Mouse (Mus musculus) midbrain, embryonic 12.5 days (tissue): ENCODE results near the gene H2-Q10. TPM values are rescaled to one million over a fixed set of nuclear protein-coding genes. Genes with fewer than 3 reads are reported as not detected.
"Not testable (repeated sequence)": the region's sequence is repeated elsewhere in the genome, so short reads cannot be mapped to it uniquely, and the experiment has no call there.

Source experiments
- ATAC-seq: fragments of 200-750 bp; cut with Nextera tagmentation; 2 replicates; pipeline ENCODE4 v1.8.0; 2017; ENCODE audit warnings: low read depth, moderate TSS enrichment, moderate library complexity; ENCODE audit not compliant: low FRiP score
- H3K27ac ChIP-seq: fragments of 300-500 bp; sonication (generic); replicated peaks from 2 replicates; pipeline ENCODE4 v1.5.1; 2016; ENCODE audit warnings: mild to moderate bottlenecking
- H3K27me3 ChIP-seq: fragments of 300-500 bp; sonication (generic); 2 replicates; pipeline ENCODE4 v1.6.1; 2016; ENCODE audit warnings: mild to moderate bottlenecking
- H3K36me3 ChIP-seq: fragments of 300-500 bp; sonication (generic); 2 replicates; pipeline ENCODE4 v1.6.1; 2016
- H3K4me1 ChIP-seq: fragments of 300-500 bp; sonication (generic); 2 replicates; pipeline ENCODE4 v1.6.1; 2016
- H3K4me2 ChIP-seq: fragments of 300-500 bp; sonication (generic); replicated peaks from 2 replicates; pipeline ENCODE4 v1.6.1; 2016; ENCODE audit warnings: mild to moderate bottlenecking, moderate library complexity
- H3K4me3 ChIP-seq: fragments of 300-500 bp; sonication (generic); 2 replicates; pipeline ENCODE4 v1.5.1; 2016; ENCODE audit warnings: mild to moderate bottlenecking
- H3K9ac ChIP-seq: fragments of 300-500 bp; sonication (generic); replicated peaks from 2 replicates; pipeline ENCODE4 v1.6.1; 2016; ENCODE audit warnings: mild to moderate bottlenecking, moderate library complexity
- H3K9me3 ChIP-seq: fragments of 300-500 bp; sonication (generic); 2 replicates; pipeline ENCODE4 v1.6.1; 2016; ENCODE audit warnings: mild to moderate bottlenecking
- WGBS: fragments of 180-500 bp; shearing (Covaris S2); methylation state at CpG from one replicate; pipeline ENCODE4 v1.1.7; 2016; 5-methylcytosine and 5-hydroxymethylcytosine counted together
- polyA plus RNA-seq: library from polyadenylated mRNA; unstranded; fragments of >200 nt; fragmentation: Nextera tagmentation; extraction: Ambion mirVana; gene quantifications from 2 replicates; pipeline ENCODE4 v1.2.1, GENCODE M21; 2016

H2-Q10 gene
- polyA plus RNA-seq, 1 experiment from 2014 or later, result 0.09 TPM

- not testable (repeated sequence) for H3K4me2 ChIP-seq, H3K9ac ChIP-seq, H3K9me3 ChIP-seq, H3K27ac ChIP-seq, H3K36me3 ChIP-seq, H3K4me3 ChIP-seq, ATAC-seq, H3K4me1 ChIP-seq
- WGBS, result 9% methylated on average over 8 of the region's 8 CpGs
- peaks cover 18% of the 10 kb centered on the region for H3K27me3 ChIP-seq
Observed at GRCm38 (mm10) chr17:35434836-35435235, 35.1 kb upstream of the H2-Q10 start.

GRCm38 (mm10) chr17:35435577-35435976, 34.3 kb upstream of the H2-Q10 start:
- not testable (repeated sequence) for ATAC-seq, H3K4me2 ChIP-seq, H3K9me3 ChIP-seq, H3K27ac ChIP-seq, H3K4me3 ChIP-seq, H3K9ac ChIP-seq, H3K36me3 ChIP-seq, H3K4me1 ChIP-seq
- H3K27me3 ChIP-seq, result peaks cover 24% of the 10 kb centered on the region
- 78% methylated on average over 3 of the region's 3 CpGs for WGBS

- H3K36me3 ChIP-seq, H3K9ac ChIP-seq, H3K4me2 ChIP-seq, H3K4me3 ChIP-seq, H3K27ac ChIP-seq, ATAC-seq, H3K4me1 ChIP-seq, H3K9me3 ChIP-seq: not testable (repeated sequence)
- peaks cover 24% of the 10 kb centered on the region for H3K27me3 ChIP-seq
- WGBS, result 81% methylated on average over 1 of the region's 1 CpGs
Observed at GRCm38 (mm10) chr17:35437386-35437936, 32.4 kb upstream of the H2-Q10 start.

GRCm38 (mm10) chr17:35438395-35438794, 31.5 kb upstream of the H2-Q10 start:
- not testable (repeated sequence) for H3K9me3 ChIP-seq, H3K4me2 ChIP-seq, ATAC-seq, H3K36me3 ChIP-seq, H3K27ac ChIP-seq, H3K4me1 ChIP-seq, H3K9ac ChIP-seq
- Histone ChIP-seq H3K27me3 (peaks cover 24% of the 10 kb centered on the region), H3K4me3 (peak overlapping the region; percentile 50; the same call in 1 of the 2 replicates)
- WGBS, result 77% methylated on average over 2 of the region's 3 CpGs

- peak within 1 kb of the TSS; percentile 50 for H3K4me3 ChIP-seq
- not testable (repeated sequence) for H3K9me3 ChIP-seq, H3K4me1 ChIP-seq, H3K36me3 ChIP-seq, H3K27ac ChIP-seq
- peak; percentile 92 for ATAC-seq
- peaks cover 24% of the 10 kb centered on the region for H3K27me3 ChIP-seq
- H3K4me2 ChIP-seq, result peak within 1 kb of the TSS; percentile 83
- peak within 1 kb of the TSS; percentile 59 for H3K9ac ChIP-seq
- WGBS, result 2% methylated on average over 18 of the region's 18 CpGs
Observed at GRCm38 (mm10) chr17:35438885-35439284, 31.0 kb upstream of the H2-Q10 start, which contains the start of gene H2-Q7. Gene H2-Q7, plus strand, starts transcription at chr17:35439155.

GRCm38 (mm10) chr17:35439295-35439747, 30.6 kb upstream of the H2-Q10 start:
- peak overlapping the region; percentile 83 for H3K4me2 ChIP-seq
- H3K9me3 ChIP-seq, H3K4me1 ChIP-seq, H3K36me3 ChIP-seq, H3K27ac ChIP-seq: not testable (repeated sequence)
- peak overlapping the region; percentile 59 for H3K9ac ChIP-seq
- 2% methylated on average over 48 of the region's 48 CpGs for WGBS
- ATAC-seq, result peak; percentile 68
- H3K27me3 ChIP-seq, result peaks cover 24% of the 10 kb centered on the region
- peak overlapping the region; percentile 50 for H3K4me3 ChIP-seq

- not testable (repeated sequence) for H3K9ac ChIP-seq, ATAC-seq, H3K9me3 ChIP-seq, H3K4me3 ChIP-seq, H3K36me3 ChIP-seq, H3K4me1 ChIP-seq, H3K27ac ChIP-seq
- WGBS, result 44% methylated on average over 27 of the region's 27 CpGs
- peaks cover 24% of the 10 kb centered on the region for H3K27me3 ChIP-seq
- peak overlapping the region; percentile 83 for H3K4me2 ChIP-seq
Observed at GRCm38 (mm10) chr17:35439925-35440645, 29.8 kb upstream of the H2-Q10 start.

- not testable (repeated sequence) for H3K36me3 ChIP-seq, H3K4me2 ChIP-seq, H3K4me3 ChIP-seq, ATAC-seq, H3K9ac ChIP-seq, H3K9me3 ChIP-seq, H3K4me1 ChIP-seq, H3K27ac ChIP-seq
- WGBS, result 92% methylated on average over 2 of the region's 2 CpGs
- peaks cover 21% of the 10 kb centered on the region for H3K27me3 ChIP-seq
Observed at GRCm38 (mm10) chr17:35442376-35442775, 27.5 kb upstream of the H2-Q10 start.

GRCm38 (mm10) chr17:35444510-35444909, 25.4 kb upstream of the H2-Q10 start:
- H3K36me3 ChIP-seq, H3K27me3 ChIP-seq, H3K4me3 ChIP-seq, H3K9ac ChIP-seq, H3K4me2 ChIP-seq, ATAC-seq, H3K4me1 ChIP-seq, H3K27ac ChIP-seq, H3K9me3 ChIP-seq: not testable (repeated sequence)
- 85% methylated on average over 2 of the region's 2 CpGs for WGBS

- ATAC-seq, H3K4me2 ChIP-seq, H3K4me3 ChIP-seq, H3K9me3 ChIP-seq, H3K27me3 ChIP-seq, H3K9ac ChIP-seq, H3K4me1 ChIP-seq, H3K36me3 ChIP-seq, H3K27ac ChIP-seq: not testable (repeated sequence)
- WGBS, result no CpG with 5 or more reads among the region's 1 CpGs
Observed at GRCm38 (mm10) chr17:35458247-35458646, 11.6 kb upstream of the H2-Q10 start.

GRCm38 (mm10) chr17:35460513-35461341, 9.2 kb upstream of the H2-Q10 start:
- no CpG with 5 or more reads among the region's 9 CpGs for WGBS
- H3K27ac ChIP-seq, H3K4me2 ChIP-seq, H3K9me3 ChIP-seq, H3K4me3 ChIP-seq, H3K36me3 ChIP-seq, ATAC-seq, H3K27me3 ChIP-seq, H3K9ac ChIP-seq, H3K4me1 ChIP-seq: not testable (repeated sequence)

GRCm38 (mm10) chr17:35465651-35466050, 4.2 kb upstream of the H2-Q10 start:
- H3K36me3 ChIP-seq, H3K4me3 ChIP-seq, H3K9ac ChIP-seq, H3K9me3 ChIP-seq, H3K4me2 ChIP-seq, ATAC-seq, H3K27ac ChIP-seq, H3K4me1 ChIP-seq: not testable (repeated sequence)
- H3K27me3 ChIP-seq, result peaks cover 25% of the 10 kb centered on the region
- 8% methylated on average over 8 of the region's 8 CpGs for WGBS
